Mouse (Mus musculus) stomach, embryonic 16.5 days (tissue): ENCODE measurements at regions not wholly inside any gene's neighbourhood (a gene's known extent, or its start where the extent isn't known, plus 50 kb on each side); places are given as distances from the start of the nearest gene placed in this dataset.

ENCODE experiments used
- ATAC-seq: fragments of 200-750 bp; cut with Nextera tagmentation; 2 replicates; pipeline ENCODE4 v1.8.0; 2017; ENCODE audit warnings: moderate number of reproducible peaks, moderate TSS enrichment; ENCODE audit not compliant: insufficient read depth, low FRiP score
- H3K27ac ChIP-seq: fragments of 300-500 bp; sonication (generic); 2 replicates; pipeline ENCODE4 v1.5.1; 2014; ENCODE audit warnings: low read length
- H3K27me3 ChIP-seq: fragments of 300-500 bp; sonication (generic); 2 replicates; pipeline ENCODE4 v1.6.1; 2014; ENCODE audit warnings: low read length, control low read depth, mixed read lengths; ENCODE audit not compliant: control insufficient read depth, insufficient read depth
- H3K36me3 ChIP-seq: fragments of 300-500 bp; sonication (generic); 2 replicates; pipeline ENCODE4 v1.6.1; 2014; ENCODE audit warnings: low read length; ENCODE audit not compliant: control insufficient read depth, insufficient read depth
- H3K4me1 ChIP-seq: fragments of 300-500 bp; sonication (generic); 2 replicates; pipeline ENCODE4 v1.6.1; 2014; ENCODE audit warnings: low read length, control low read depth, mixed read lengths; ENCODE audit not compliant: control insufficient read depth, insufficient read depth
- H3K4me2 ChIP-seq: fragments of 300-500 bp; sonication (generic); 2 replicates; pipeline ENCODE4 v1.6.1; 2014; ENCODE audit warnings: low read depth, low read length, mixed read lengths
- H3K4me3 ChIP-seq: fragments of 300-500 bp; sonication (generic); replicated peaks from 2 replicates; pipeline ENCODE4 v1.5.1; 2014; ENCODE audit warnings: mild to moderate bottlenecking, low read length
- H3K9ac ChIP-seq: fragments of 300-500 bp; sonication (generic); 2 replicates; pipeline ENCODE4 v1.6.1; 2014; ENCODE audit warnings: low read length
- H3K9me3 ChIP-seq: fragments of 300-500 bp; sonication (generic); replicated peaks from 2 replicates; pipeline ENCODE4 v1.6.1; 2016; ENCODE audit warnings: low read length, control low read depth; ENCODE audit not compliant: control insufficient read depth
- WGBS: fragments of 180-500 bp; shearing (Covaris S2); extraction: QIAGEN DNeasy Blood & Tissue Kit; methylation state at CpG from one replicate; pipeline ENCODE4 v1.1.7; 2014; 5-methylcytosine and 5-hydroxymethylcytosine counted together

GRCm38 (mm10) chr11:24925135-24925534, 847.3 kb downstream of the Bcl11a start:
- Histone ChIP-seq H3K4me2 (no peak overlapping the region), H3K36me3 (no peaks in the 10 kb centered on the region), H3K4me1 (no peaks in the 10 kb centered on the region), H3K27ac (no peak overlapping the region), H3K9me3 (no peaks in the 10 kb centered on the region), H3K4me3 (no peak overlapping the region), H3K27me3 (no peaks in the 10 kb centered on the region), H3K9ac (no peak overlapping the region)
- no peak for ATAC-seq

DNA sequence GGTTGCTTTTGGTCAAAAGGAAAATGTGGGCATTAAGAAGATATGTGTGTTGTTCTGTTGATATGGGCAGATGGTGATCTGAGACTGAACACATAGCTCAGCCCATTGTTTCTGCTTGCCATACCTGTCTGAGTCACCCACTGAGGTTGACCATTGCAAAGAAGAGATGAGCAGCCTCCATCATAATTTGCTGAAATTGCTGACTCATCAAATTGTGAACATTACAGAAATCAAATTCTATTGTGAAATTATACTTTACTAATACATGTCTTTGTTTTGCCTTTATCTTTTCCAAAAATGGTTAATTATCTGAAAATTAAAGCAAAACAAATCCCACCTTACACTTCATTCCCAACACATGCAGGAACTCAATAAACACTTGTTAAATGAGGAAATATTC, 865.8 kb downstream of the Bcl11a start:
- H3K36me3 ChIP-seq: no peaks in the 10 kb centered on the region
- ATAC-seq: no peak
- H3K9me3 ChIP-seq: no peaks in the 10 kb centered on the region
- no peaks in the 10 kb centered on the region for H3K4me1 ChIP-seq
- H3K27ac ChIP-seq: no peak overlapping the region
- H3K27me3 ChIP-seq: no peaks in the 10 kb centered on the region
- no peak overlapping the region for H3K4me3 ChIP-seq
- H3K9ac ChIP-seq: no peak overlapping the region
- H3K4me2 ChIP-seq: no peak overlapping the region

DNA sequence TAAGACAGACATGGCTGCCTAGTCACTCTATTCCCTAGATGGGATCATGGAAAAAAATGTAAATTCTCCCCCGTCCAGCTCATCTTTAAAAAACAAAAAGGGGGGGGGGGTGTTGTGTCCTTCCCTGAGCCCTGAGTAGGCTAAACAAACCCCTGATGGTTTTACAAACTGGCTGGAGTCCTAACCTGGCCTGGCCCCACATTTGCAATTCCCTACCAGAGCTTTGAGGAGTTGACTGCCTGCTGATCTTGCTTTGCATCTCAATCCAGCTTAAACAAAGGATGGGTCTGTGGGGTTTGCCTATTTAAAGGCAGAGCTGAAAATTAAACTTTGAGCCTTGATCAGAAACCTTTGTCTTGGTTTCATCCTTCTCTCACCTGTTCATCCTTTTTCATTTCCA, 873.3 kb downstream of the Bcl11a start:
- H3K4me2 ChIP-seq: no peak overlapping the region
- no peak for ATAC-seq
- WGBS: 85% methylated on average over 1 of the region's 1 CpGs
- no peaks in the 10 kb centered on the region for H3K27me3 ChIP-seq
- H3K27ac ChIP-seq: no peak overlapping the region
- H3K9ac ChIP-seq: no peak overlapping the region
- H3K36me3 ChIP-seq: no peaks in the 10 kb centered on the region
- H3K4me3 ChIP-seq: no peak overlapping the region
- H3K4me1 ChIP-seq: no peaks in the 10 kb centered on the region
- H3K9me3 ChIP-seq: no peaks in the 10 kb centered on the region

- H3K36me3 ChIP-seq: no peaks in the 10 kb centered on the region
- H3K4me2 ChIP-seq: no peak overlapping the region
- no peak for ATAC-seq
- 67% methylated on average over 2 of the region's 2 CpGs for WGBS
- no peak overlapping the region for H3K27ac ChIP-seq
- no peaks in the 10 kb centered on the region for H3K27me3 ChIP-seq
- no peaks in the 10 kb centered on the region for H3K4me1 ChIP-seq
- H3K4me3 ChIP-seq: no peak overlapping the region
- H3K9ac ChIP-seq: no peak overlapping the region
- H3K9me3 ChIP-seq: no peaks in the 10 kb centered on the region
These were observed 894.5 kb downstream of the Bcl11a start for GRCm38 (mm10) chr11:24972359-24972758.

- Histone ChIP-seq H3K4me1 (no peaks in the 10 kb centered on the region), H3K4me3 (no peak overlapping the region), H3K27ac (no peak overlapping the region), H3K9me3 (no peaks in the 10 kb centered on the region), H3K36me3 (no peaks in the 10 kb centered on the region), H3K27me3 (no peaks in the 10 kb centered on the region), H3K9ac (no peak overlapping the region), H3K4me2 (no peak overlapping the region)
- no peak for ATAC-seq
- 61% methylated on average over 9 of the region's 9 CpGs for WGBS
These were observed 902.4 kb downstream of the Bcl11a start for GRCm38 (mm10) chr11:24980193-24980665.

GRCm38 (mm10) chr11:24983060-24983629, 905.3 kb downstream of the Bcl11a start:
- H3K27me3 ChIP-seq: no peaks in the 10 kb centered on the region
- 74% methylated on average over 10 of the region's 10 CpGs for WGBS
- H3K9ac ChIP-seq: no peak overlapping the region
- H3K4me3 ChIP-seq: no peak overlapping the region
- H3K36me3 ChIP-seq: no peaks in the 10 kb centered on the region
- no peak overlapping the region for H3K4me2 ChIP-seq
- no peaks in the 10 kb centered on the region for H3K4me1 ChIP-seq
- no peaks in the 10 kb centered on the region for H3K9me3 ChIP-seq
- ATAC-seq: no peak
- H3K27ac ChIP-seq: no peak overlapping the region

GRCm38 (mm10) chr11:25005491-25005890, 927.6 kb downstream of the Bcl11a start:
- 0 out of 2 replicates have a peak, but pooled peaks cover 9% of the 10 kb centered on the region for H3K4me1 ChIP-seq
- WGBS: 12% methylated on average over 5 of the region's 5 CpGs
- H3K4me2 ChIP-seq: no peak overlapping the region
- no peaks in the 10 kb centered on the region for H3K36me3 ChIP-seq
- ATAC-seq: no peak
- no peak overlapping the region for H3K9ac ChIP-seq
- H3K4me3 ChIP-seq: no peak overlapping the region
- no peaks in the 10 kb centered on the region for H3K9me3 ChIP-seq
- H3K27ac ChIP-seq: no peak overlapping the region
- no peaks in the 10 kb centered on the region for H3K27me3 ChIP-seq

DNA sequence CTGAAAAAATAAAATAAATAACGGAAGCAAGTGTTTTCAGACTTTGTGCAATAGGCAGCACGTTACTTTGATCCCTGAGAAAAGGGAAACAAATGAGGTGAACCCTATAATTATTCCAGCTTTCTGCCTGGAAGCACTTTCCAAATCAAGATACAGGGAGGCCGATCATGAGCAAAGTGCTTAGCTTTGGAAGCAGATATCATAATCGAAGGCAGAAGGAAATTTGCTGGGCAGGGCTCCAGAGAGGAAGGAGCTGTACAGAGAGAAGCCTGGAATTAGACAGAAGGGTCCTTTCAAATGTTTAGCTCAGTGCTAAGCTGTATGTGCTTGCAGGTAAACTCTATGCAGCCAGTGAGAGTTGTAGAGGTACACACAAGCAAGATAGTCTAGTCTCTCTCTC, 948.9 kb downstream of the Bcl11a start:
- Histone ChIP-seq H3K36me3 (no peaks in the 10 kb centered on the region), H3K4me3 (no peak overlapping the region), H3K4me1 (no peaks in the 10 kb centered on the region), H3K9ac (no peak overlapping the region), H3K27me3 (no peaks in the 10 kb centered on the region), H3K27ac (no peak overlapping the region), H3K9me3 (no peaks in the 10 kb centered on the region), H3K4me2 (no peak overlapping the region)
- ATAC-seq: no peak
- 60% methylated on average over 4 of the region's 4 CpGs for WGBS

GRCm38 (mm10) chr11:25040983-25041382, 963.1 kb downstream of the Bcl11a start:
- Histone ChIP-seq H3K27ac (no peak overlapping the region), H3K27me3 (no peaks in the 10 kb centered on the region), H3K36me3 (no peaks in the 10 kb centered on the region), H3K4me1 (no peaks in the 10 kb centered on the region), H3K4me3 (no peak overlapping the region), H3K9ac (no peak overlapping the region), H3K4me2 (no peak overlapping the region), H3K9me3 (no peaks in the 10 kb centered on the region)
- ATAC-seq: no peak
- 49% methylated on average over 4 of the region's 4 CpGs for WGBS

- H3K9ac ChIP-seq: no peak overlapping the region
- H3K4me1 ChIP-seq: no peaks in the 10 kb centered on the region
- no peaks in the 10 kb centered on the region for H3K9me3 ChIP-seq
- no peak overlapping the region for H3K4me3 ChIP-seq
- H3K27me3 ChIP-seq: no peaks in the 10 kb centered on the region
- 65% methylated on average over 3 of the region's 3 CpGs for WGBS
- no peak overlapping the region for H3K4me2 ChIP-seq
- ATAC-seq: no peak
- H3K27ac ChIP-seq: no peak overlapping the region
- H3K36me3 ChIP-seq: no peaks in the 10 kb centered on the region
These were observed 964.9 kb downstream of the Bcl11a start for GRCm38 (mm10) chr11:25042763-25043162.
